Mouse (Mus musculus): Measurements from ENCODE around the gene Mfrp.

Mfrp gene

DNA sequence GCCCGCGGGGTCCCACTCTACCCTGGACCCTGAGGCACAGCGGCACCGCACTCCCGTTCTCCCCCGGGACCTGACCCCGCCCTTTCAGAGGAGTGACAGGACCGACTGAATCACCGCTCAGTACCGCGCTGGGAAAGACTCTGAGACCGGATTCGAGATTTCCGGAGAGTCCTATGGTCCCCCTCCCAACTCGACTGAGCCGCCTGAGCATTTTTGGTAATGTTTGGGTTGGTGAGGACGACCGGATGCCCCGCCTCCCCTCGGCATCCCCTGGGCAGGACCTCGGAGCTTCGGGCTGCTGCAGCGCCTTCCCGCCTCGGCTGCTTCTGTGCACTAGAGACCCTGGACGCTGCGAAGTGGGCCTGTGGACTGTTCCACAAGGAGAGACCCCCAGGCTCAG lies 28.5 kb downstream of the Mfrp start:
- DNase-seq (ENCODE audit: low spot score in 2 of 2), result no peak

- no peak for DNase-seq (ENCODE audit: low spot score in 2 of 2)
These were observed 29.2 kb downstream of the Mfrp start for GRCm38 (mm10) chr9:44130581-44131275.

- DNase-seq (ENCODE audit: low spot score in 2 of 2), result no peak
These were observed 29.7 kb downstream of the Mfrp start for GRCm38 (mm10) chr9:44131276-44131590.

GRCm38 (mm10) chr9:44132200-44132599 lies 30.7 kb downstream of the Mfrp start:
- DNase-seq (ENCODE audit: low spot score in 2 of 2), result no peak

- DNase-seq (ENCODE audit: low spot score in 2 of 2), result no peak
These were observed 31.8 kb downstream of the Mfrp start for GRCm38 (mm10) chr9:44133287-44133686.

GRCm38 (mm10) chr9:44134101-44134850 lies 32.7 kb downstream of the Mfrp start, which contains the start of gene Mcam:
TSS of gene Mcam (plus strand) at chr9:44134469.
- DNase-seq (ENCODE audit: low spot score in 2 of 2), result peak in 1 of 2 experiments; percentile 75

DNA sequence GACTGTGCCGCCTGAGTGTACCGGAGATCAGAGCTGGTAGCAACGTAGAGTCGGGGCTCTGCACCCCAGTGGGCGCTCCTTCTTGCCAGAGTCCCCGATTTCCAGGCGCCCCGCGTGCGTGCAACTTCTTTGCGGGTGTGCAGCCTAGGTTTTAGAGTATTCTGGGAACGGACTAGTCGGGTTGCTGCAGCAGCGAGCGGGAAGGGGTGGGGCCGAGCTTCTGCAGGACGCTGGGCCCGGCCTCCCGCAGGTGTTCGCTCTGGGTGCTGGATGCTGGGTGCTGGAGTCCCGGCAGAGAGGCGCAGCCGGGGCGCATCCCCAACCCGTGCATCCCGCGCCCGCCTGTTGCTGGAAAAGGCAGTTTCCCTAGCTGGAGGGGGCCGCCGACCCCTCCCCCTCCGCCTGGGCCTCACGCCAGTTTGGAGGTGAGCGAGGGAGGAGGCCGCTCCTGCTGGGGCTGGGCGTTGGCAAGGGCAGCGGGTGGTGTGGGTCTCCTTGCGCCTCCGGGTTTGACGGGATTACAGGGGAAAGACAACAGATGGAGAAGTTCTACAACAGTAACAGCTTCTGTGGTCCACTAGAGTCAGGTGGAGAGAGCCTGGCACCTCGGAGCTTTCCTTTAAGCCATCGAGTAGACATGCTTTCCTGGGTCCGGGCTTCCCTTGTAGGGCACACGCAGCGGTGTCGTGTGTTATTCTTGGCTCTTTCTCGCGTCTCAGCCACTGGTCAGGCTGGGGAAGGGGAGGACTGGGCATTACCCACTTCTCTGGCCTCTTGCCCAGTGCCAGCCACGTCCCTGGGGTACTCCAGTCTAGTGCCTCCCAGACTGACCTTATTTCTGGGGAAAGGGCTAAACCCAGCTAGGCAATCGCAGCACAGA lies 33.6 kb downstream of the Mfrp start:
- no peak for DNase-seq (ENCODE audit: low spot score in 2 of 2)

DNA sequence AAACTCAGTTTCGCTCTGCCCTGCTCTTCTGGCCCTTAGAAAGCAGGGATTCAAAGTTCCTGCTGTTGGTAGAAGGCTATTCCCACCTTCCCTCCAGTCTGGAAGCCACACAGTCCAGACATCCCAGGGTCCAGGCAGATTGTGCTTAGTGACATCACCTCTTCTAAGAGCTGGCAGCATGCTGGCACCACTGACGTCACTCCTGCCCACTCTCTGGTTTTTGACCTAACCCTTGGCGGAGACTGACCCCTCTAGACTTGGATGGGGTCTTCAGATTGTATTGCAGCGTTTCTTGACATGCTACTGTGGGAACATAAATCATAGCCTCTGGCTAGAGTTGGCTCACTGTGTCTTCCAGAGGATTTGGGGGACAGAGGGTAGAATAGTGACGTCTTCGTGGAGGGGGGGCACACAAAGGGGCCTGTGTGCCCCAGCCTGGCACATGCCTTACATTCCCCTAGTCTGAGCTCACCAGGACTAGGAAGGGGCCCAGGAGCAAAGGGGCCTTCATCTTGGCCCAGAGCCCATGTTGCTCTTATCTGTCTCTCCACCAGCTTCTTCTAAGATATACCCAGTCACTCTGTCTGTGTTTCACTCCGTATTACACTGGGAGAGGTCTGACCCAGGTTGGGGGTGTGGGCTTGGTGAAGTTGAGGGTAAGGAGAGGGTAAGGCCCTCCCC lies 34.3 kb downstream of the Mfrp start:
- DNase-seq (ENCODE audit: low spot score in 2 of 2), result no peak

DNA sequence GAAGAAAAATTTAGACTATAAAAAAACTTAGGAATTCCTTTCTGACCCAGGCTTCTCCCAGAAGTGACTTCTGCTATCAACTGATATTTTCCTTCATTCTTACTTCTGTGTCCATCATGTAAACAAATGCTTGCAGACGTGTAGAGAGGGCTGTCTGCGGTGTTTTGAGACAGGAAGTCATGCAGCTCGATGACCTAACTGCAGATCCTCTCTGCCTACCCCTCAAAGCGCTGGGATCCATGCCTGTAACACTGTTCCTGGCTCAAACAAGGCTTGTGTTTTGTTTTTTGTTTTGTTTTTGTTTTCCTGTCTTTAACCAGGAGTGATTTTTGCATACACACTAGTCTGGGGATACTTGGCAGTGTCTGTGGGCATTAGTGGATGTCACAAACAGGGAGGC lies 36.3 kb downstream of the Mfrp start:
- no peak for DNase-seq (ENCODE audit: low spot score in 2 of 2)

DNA sequence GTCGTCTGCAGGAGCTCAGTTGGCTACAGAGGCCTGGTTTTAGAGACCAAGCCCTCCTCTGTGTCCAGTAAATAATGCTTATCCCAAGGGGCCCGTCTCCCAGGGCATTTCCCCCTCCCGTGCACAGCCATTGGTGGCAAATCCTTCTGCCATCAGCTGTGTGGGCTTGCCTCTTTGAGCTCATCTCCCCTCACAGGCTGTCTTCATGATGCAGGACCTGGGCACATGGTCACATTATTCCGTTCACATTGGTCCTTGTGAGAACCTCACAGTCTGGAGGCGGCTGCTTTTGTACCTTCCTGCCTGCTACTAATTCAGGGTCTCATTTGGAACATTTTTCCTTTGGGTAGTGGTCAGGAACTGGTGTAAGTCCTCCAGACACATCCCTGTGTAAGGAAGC lies 40.4 kb downstream of the Mfrp start:
- DNase-seq (ENCODE audit: low spot score in 2 of 2), result no peak

DNA sequence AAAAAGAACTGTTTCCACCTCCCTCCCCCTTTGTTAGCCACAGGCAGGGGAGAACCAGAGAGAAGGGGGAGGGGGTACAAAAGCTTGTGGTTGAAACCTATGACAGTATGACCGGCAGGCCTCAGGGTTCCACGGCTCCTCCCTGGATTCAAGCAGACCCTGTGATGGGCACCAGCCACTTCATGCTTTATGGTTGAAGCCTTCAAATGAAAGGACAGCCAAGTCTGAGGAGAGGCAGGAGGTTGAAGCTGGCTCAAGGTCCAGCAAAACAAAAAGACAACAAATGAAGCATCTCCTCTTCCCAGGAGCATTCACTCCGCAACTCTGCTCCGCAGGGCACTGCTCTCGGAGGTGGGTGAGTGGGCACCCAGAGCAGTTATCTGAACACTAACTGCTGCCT lies 41.9 kb downstream of the Mfrp start:
- DNase-seq (ENCODE audit: low spot score in 2 of 2), result no peak

DNA sequence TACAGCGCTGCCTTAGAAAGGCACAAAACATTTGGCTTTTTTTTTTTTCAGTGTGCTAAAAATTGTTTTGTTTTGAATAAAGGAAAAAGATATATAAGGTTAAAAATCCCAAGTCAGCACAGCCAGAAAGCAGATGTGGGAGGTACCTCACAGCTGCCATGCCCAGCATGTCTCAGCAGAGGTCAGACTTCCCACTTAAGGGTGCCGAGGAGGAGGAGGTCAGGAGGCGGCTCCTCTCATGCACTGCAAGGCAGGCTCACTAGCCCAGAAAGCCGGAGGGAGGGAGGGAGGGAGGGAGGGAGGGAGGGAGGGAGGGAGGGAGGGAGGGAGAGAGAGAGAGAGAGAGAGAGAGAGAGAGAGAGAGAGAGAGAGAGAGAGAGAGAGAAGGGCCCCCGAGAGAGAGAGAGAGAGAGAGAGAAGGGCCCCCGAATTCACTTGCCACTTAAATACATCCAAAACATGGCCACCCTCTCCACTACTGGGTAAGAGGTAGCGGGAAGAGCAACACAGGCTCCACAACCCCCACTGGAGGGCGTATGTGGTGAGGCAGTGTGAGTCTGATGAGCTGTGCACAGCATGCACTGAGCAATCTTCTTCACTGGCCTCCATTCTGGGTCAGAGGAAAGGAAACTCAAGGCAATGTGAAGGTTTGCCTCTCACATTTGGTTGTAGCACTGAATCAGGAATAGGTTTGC lies 42.6 kb downstream of the Mfrp start:
- DNase-seq (ENCODE audit: low spot score in 2 of 2), result no peak

- no peak for DNase-seq (ENCODE audit: low spot score in 2 of 2)
These were observed 43.2 kb downstream of the Mfrp start for GRCm38 (mm10) chr9:44144718-44145060.

- DNase-seq (ENCODE audit: low spot score in 2 of 2), result no peak
These were observed 45.8 kb downstream of the Mfrp start for GRCm38 (mm10) chr9:44147290-44147689.

Data from right cerebral cortex, postnatal 10 days (tissue).